Mouse (Mus musculus) cerebellum, adult 11-12 months (tissue): ENCODE data around the gene Tmem98.

Source experiments
- DNase-seq: peaks from one replicate; pipeline ENCODE4 v3.0.0; 2022

Gene Tmem98

GRCm38 (mm10) chr11:80809993-80810821 is at the start of gene Tmem98:
Gene Tmem98 (plus strand): TSS chr11:80810175.
- peak; percentile 36 for DNase-seq

- no peak for DNase-seq
These were observed 48.5 kb upstream of the Tmem98 start for GRCm38 (mm10) chr11:80761285-80761974.

DNA sequence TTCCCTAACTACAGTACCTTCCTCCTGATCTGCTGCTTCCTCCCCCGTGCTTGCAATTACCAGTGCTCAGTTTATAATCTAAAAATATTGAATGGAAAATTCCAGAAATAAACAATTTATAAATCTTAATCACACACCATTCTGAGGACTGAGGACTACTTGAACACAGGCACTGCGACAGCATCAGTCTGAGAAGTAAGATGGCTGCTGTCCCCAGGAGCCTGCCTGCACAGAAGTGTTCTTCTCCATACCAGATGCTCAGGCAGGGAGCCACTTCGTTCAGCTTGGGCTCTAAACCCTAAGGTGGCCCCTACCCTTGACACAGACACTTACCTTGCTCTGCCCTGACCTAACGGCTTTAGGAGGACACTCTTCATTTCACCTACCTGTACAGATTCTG is 47.9 kb upstream of the Tmem98 start:
- no peak for DNase-seq

DNA sequence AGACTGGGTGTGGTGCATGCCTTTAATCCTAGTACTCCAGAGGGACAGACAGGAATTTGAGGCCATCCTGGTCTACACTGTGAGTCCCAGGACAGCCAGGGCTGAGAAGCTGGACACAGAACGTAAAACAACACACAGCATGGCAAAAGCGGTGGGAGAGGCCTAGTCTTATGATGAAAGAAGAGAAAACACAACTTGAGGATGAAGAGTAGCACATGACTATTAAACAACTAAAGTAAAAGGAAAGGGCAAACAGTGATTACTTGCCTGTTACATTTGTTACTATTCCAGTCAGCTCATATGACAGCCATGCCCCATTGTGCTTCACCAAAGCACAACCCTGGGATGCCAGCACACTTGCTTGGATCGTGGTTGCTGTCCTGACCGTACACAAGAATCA is 43.9 kb upstream of the Tmem98 start:
- no peak for DNase-seq

- no peak for DNase-seq
These were observed 43.3 kb upstream of the Tmem98 start for GRCm38 (mm10) chr11:80766472-80767319.

DNA sequence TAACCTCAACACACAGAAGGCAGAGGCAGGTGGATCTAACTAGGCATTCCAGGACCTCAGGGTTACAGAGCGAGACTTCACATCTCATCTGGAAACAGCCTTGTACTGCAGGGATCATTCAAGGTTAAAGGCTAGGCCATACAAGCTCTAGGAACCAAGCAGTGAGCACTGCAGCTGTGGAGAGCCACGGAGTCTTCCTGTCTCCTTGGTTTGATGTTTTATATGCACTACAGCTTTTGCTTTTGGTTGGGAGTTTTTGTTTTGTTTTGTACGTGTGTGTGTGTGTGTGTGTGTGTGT is 42.7 kb upstream of the Tmem98 start:
- DNase-seq: no peak

DNA sequence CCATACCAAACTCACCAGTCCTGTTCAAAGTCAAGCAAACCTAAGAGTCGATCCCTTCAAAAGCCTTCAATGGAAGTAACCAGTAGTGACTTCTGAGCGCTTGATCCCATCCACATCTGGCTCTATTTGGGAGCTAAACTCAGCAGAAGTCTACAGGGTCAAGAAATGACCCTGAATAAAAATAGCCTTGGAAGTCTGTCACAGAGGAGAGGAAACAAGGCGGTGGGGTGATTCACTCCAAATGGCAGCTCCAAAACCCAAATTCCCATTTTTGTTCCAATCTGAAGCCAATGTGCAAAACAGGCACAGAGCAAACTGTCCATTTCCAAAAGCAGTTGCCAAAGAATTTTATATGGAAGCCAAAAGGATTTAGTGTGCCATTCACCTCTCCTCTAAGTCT is 38.8 kb upstream of the Tmem98 start:
- no peak for DNase-seq

- DNase-seq: no peak
These were observed 38.3 kb upstream of the Tmem98 start for GRCm38 (mm10) chr11:80771596-80772250.

- DNase-seq: no peak
These were observed 37.3 kb upstream of the Tmem98 start for GRCm38 (mm10) chr11:80772595-80773210.

DNA sequence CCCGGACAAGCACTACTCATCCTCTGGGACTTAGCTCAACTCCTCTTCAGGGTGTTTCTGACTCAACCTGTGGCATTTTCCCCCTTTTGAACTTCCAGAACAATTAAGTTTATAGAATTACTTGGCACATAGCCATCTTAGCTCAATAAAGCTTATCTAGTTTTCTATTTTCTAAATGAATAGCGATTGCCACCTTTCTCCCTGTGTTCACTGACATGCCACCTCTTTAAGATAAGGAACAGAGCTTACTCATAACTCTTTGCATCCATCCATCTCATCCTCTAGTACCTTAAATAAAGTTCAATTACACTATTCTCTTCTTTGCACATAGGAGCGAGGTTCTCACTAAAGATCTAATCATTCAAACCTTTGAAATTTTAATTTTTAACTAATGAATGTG is 34.4 kb upstream of the Tmem98 start:
- no peak for DNase-seq

GRCm38 (mm10) chr11:80777708-80778107 is 32.3 kb upstream of the Tmem98 start:
- DNase-seq: no peak

DNA sequence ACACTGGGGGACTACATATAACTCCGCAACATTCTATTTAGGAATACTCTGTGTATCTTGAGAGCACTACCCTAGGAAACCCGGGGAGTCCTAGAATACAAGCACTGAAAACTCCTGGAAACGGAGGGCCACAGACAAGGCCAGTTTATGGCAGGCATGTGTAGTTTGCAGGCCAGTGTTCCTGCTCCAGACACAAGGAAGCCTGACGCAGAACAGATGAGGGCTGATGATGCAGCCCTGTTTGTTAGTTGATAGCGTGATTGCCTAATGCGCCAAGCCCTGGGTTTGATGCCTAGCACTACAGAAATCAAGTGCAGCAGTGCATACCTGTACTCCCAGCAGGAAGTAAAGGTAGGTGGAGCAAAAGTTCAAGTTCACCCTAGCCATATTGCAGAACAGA is 31.8 kb upstream of the Tmem98 start:
- no peak for DNase-seq

DNA sequence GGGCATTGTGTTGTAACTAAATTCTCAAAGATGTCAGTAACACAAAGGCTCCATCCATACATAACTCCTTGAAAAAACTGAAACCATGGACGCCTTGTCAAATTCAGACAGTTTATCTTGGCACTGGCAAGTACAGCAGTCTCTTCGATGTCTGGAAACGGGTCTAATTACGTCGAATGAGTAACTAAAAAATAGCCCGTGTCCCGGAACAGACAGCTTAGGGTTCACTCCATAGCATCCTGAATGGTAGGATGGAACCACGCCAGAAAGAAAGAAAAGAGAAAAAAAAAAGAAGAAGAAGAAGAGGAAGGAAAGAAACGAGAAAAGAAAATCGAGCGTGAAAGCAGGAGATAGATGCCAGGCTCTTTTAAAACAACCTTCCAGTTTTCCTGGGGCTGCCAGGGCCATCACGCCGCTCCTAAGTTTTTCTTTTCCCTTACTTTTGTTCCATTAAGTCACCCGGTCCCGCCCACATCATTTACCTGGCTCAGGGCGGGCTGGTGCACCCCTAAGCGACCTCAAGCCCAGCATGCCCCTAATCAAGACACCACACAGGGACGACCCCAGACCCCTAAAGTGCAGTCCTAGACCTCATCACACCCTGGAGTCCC is 31.0 kb upstream of the Tmem98 start:
- DNase-seq: no peak

GRCm38 (mm10) chr11:80779527-80780344 is 30.2 kb upstream of the Tmem98 start, which contains the start of gene Myo1d:
Gene Myo1d (minus strand): TSS chr11:80780025.
- DNase-seq: peak; percentile 88

GRCm38 (mm10) chr11:80781535-80781934 is 28.4 kb upstream of the Tmem98 start:
- peak; percentile 15 for DNase-seq

DNA sequence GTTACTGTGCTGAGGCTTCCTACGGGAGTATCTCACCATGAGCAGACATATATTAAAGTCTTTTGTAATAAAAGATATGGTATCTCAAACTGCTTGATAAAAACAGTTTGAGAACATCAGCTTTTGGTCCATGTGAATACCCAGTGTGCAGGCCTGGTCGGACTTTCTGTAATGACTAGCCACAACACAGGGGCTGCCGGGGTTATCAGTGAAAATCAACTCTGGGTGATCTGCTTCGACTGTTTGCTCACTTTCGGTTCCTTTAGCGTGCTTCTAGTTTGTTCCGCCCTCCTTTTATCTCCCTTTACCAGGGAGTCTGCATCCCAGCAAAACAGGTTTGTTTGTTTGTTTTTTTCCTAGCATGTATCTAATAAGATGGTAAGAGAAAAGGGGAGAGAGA is 26.5 kb upstream of the Tmem98 start:
- no peak for DNase-seq

DNA sequence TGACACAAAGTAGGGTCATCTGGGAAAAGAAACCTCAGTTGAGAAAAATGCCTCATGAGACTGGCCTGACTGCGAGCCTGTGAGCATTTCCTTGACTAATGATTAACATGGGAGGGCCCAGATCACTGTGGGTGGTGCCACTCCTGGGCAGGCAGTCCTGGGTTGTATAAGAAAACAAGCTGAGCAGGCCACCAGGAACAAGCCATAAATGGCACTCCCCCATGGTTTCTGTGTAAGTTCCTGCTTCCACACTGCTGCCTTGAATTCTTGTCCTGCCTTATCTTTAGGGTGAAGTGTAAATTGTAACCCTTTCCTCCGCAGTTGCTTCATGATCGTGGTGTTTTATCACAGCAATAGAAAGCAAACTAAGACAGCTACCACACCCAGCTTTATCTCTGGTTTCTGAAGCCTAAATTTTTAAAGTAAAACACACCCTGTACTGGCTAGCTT is 25.7 kb upstream of the Tmem98 start:
- DNase-seq: no peak

DNA sequence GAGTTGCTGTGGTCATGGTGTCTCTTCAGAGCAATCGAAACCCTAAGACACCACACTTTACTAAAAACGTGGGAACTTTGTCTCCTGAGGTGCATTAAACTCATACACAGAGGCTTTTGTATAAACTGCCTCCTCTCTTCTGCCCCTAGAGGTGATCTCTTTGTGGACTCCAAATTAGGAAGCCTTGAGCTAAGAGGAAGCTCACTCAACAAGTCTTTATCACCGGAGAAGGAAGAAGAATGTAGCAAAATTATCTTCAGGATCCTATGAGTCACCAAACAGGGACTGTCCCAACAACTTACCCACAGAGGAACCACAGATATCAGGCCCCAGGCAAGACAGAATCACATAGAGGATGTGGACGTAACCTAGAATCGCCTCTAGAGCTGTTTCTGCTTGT is 24.3 kb upstream of the Tmem98 start:
- DNase-seq: no peak

DNA sequence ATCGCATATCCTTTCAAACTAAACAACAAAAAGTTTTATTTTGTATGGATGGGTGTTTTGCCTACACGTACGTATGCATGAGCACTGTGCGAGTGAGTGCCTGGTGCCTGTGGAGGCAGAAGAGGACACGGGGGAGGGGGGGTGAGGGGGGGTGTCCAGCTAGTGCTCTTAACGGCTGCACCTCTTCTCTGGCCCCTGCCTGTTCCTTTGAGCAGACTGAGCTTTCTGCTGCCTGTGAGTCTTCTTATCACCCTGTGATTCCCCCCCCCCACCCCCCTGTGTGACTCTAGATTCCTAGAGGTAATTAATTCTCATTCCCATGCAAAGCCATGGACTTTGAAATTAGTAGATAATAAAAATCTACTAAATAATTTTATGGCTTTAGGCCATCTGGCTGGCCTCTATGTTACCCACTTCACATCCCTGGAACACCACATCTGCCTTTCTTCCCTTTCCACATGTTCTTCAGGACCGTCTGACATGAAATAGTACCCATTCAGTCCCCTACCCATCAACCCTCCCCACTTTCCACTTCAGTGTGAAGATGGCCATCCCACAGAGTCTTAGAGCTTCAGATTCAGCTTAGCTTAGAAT is 20.2 kb upstream of the Tmem98 start:
- no peak for DNase-seq

GRCm38 (mm10) chr11:80790413-80790812 is 19.6 kb upstream of the Tmem98 start:
- no peak for DNase-seq
